In genomic region chr6:54992734-54993260, GRCm38 (mm10) we compare ENCODE assay signal across 8 mouse cellular contexts. TPM values are rescaled to one million over a fixed set of nuclear protein-coding genes. Genes with fewer than 3 reads are reported as not detected.
A peak's percentile ranks its signal among the peaks of the same experiment; 100 is the strongest.
DNase-seq lines count a peak whose midpoint lies in the region; ATAC-seq and TF ChIP-seq lines count a peak whose summit lies in the region.

Gene Ggct (minus strand): TSS chr6:54992950.

- peak within 1 kb of the TSS; percentile 53 for H3K4me3 ChIP-seq in cortical plate, adult 2 months (ENCODE audit: insufficient read depth, low read length)
- peak within 1 kb of the TSS; percentile 93 for H3K4me3 ChIP-seq in megakaryocyte, embryonic 14.5 days (replicated peaks)

- H3K27me3 ChIP-seq in megakaryocyte, embryonic 14.5 days (replicated peaks), result peaks cover 34% of the 10 kb centered on the region

- peak within 1 kb of the TSS; percentile 24 for H3K27ac ChIP-seq in cortical plate, adult 2 months (ENCODE audit: insufficient read depth, low read length)

- TF ChIP-seq CTCF in cortical plate, adult 2 months (IDR thresholded peaks at IDR 0.05; ENCODE audit: extremely low read depth, insufficient read depth, low read length), result peak; percentile 43

- H3K4me1 ChIP-seq in cortical plate, adult 2 months (ENCODE audit: control insufficient read depth, insufficient read depth, low read length), result no peaks in the 10 kb centered on the region; the same call in 1 of the 2 replicates
- H3K4me1 ChIP-seq in megakaryocyte, embryonic 14.5 days, result peaks cover 33% of the 10 kb centered on the region

- DNase-seq in gastrocnemius, adult 8-10 months (ENCODE audit: low spot score in 2 of 2), result peak; percentile 94 to 96
- peak; percentile 85 for DNase-seq in hindlimb bud, embryonic 11.5 days (ENCODE audit: extremely low spot score, low read depth, low spot score)
- peak; percentile 94 to 98 for DNase-seq in left cerebral cortex, adult 8-10 months (ENCODE audit: low spot score in 2 of 2)
- peak; percentile 98 to 99 for DNase-seq in right cerebral cortex, postnatal 10 days (ENCODE audit: low spot score in 2 of 2)
- DNase-seq in urinary bladder, postnatal 25 days (ENCODE audit: low spot score), result peak; percentile 83

- no peaks in the 10 kb centered on the region for H3K9me3 ChIP-seq in megakaryocyte, embryonic 14.5 days

- H3K36me3 ChIP-seq in megakaryocyte, embryonic 14.5 days (replicated peaks; ENCODE audit: low read length), result no peaks in the 10 kb centered on the region

- TF ChIP-seq POLR2A in cortical plate, adult 2 months (IDR thresholded peaks at IDR 0.05; ENCODE audit: extremely low read depth, insufficient read depth, low read length), result peak; percentile 96

- ATAC-seq in activated CD4-positive, CD25-positive, alpha-beta regulatory T cell, adult 4 months, result peak; percentile 100

RNA-seq across cellular contexts. Expression of gene Ggct, which starts in this region (rescaled TPM):
- 10 to 100 TPM; 26.9 to 33.6 TPM for polyA plus RNA-seq in activated CD4-positive, CD25-positive, alpha-beta regulatory T cell, adult 4 months (2017; shearing (Covaris generic))
- 16.6 and 19.8 TPM in 2 replicates for polyA plus RNA-seq in cortical plate, adult 2 months (2012; rRNA removed)
- total RNA-seq in gastrocnemius, adult 8-10 months (2022), result 10 to 100 TPM in 1 of 4 experiments, 1 to 10 TPM in 3; 8.0 to 10.1 (median 8.7) TPM
- 10 to 100 TPM; 21.8 to 29.0 (median 23.8) TPM for total RNA-seq in left cerebral cortex, adult 8-10 months (2022)
- 4.2 and 18.6 TPM in 2 replicates for polyA plus RNA-seq in megakaryocyte, embryonic 14.5 days (2012; ENCODE audit: insufficient read depth, low replicate concordance)

Comparison
In these comparisons a context has a peak if more than half of its experiments do, and no peak if none do; other contexts are left out.
1. Peak in every context shown above with its lines: DNase-seq, ATAC-seq, H3K4me3 ChIP-seq and H3K27ac ChIP-seq.